Mouse (Mus musculus) inflammation-experienced regulatory T-cells, adult 6 months (primary cell): ENCODE data around the gene Cnp. TPM values are rescaled to one million over a fixed set of nuclear protein-coding genes. Genes with fewer than 3 reads are reported as not detected.
"Not testable (repeated sequence)": the region's sequence is repeated elsewhere in the genome, so short reads cannot be mapped to it uniquely, and the experiment has no call there.

Experiments used
- ATAC-seq: one replicate; pipeline ENCODE4 v1.8.0; 2017
- polyA plus RNA-seq, 3 experiments: library from polyadenylated mRNA; unstranded; fragments of 100-300 nt; shearing (Covaris generic); gene quantifications; one replicate each; pipeline ENCODE4 v1.2.1; 2017

The Cnp gene
- polyA plus RNA-seq, 3 experiments from 2014 or later = 159 to 192 (median 165) TPM

DNA sequence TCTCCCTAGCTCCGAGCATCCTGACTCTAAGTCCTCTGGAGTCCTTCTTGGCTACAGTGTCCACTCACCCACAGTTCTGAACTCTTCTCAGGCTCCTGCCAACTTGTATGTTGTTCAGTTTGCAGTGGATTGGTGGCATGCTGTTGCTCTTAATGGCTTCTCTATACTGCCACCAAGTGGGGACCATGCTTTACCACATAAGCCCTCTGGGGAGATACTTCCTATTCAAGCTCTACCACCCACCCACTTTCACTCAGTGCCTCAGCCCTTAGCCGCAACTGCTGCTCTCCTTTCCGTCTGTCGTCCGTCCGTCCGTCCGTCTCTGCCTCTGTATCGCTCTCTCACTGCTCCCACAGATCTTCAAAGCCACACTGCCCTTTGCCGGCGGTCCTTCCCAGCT lies 19.1 kb upstream of the Cnp start:
- ATAC-seq = peak; percentile 77

DNA sequence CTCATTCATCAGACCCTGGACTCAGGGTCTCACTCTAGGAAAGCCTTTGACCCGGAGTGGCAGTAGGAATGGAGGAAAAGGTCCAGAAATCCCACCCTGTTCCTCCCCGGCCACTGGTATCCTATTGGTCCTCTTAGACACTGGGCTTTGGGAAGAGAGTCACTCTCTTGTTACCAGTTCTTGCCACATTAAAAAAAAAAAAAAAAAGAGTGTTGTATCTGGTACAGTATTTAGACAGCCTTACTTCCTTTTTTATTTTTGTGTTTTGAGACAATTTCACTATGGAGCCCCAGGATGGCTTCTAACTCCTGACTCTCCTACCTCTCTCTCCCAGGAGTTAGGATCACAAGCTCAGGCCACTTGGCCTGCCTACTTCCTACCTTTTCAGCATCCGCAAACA lies 17.1 kb upstream of the Cnp start:
- ATAC-seq = no peak

DNA sequence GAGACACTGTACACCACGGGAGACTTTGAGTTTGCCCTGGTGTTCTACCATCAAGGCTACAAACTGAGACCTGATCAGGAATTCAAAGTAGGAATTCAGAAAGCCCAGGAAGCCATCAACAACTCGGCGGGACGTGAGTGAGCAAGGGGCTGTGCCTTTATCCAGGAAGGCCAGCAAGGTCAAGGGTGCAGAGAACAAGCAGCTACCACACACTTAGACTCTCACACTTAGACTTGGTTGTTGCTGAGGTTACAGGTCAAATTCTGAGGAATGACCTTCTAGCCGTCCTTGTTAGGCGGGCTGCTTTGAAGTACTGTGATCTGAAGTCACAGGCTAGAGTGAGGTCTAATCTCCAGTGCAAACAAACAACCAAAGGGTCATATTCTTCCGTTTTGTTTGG lies 15.2 kb upstream of the Cnp start:
- no peak for ATAC-seq

DNA sequence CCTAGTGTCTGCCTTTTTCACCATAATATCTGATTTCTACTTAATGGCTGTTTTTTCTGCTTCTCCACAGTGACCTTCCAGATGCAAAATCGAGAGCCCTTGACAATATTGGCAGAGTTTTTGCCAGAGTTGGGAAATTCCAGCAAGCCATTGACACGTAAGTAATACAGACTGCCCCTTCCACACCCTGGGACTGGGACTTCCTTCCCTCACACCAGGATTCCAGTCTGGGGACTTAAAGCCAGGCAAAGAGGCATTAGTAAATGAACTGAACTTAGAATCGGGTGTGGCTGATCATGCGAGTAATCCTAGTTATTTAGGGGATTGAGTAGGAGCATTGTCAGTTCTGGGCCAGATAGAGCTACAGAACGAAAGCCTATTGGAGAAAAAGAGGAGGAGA lies 13.0 kb upstream of the Cnp start:
- ATAC-seq = no peak

DNA sequence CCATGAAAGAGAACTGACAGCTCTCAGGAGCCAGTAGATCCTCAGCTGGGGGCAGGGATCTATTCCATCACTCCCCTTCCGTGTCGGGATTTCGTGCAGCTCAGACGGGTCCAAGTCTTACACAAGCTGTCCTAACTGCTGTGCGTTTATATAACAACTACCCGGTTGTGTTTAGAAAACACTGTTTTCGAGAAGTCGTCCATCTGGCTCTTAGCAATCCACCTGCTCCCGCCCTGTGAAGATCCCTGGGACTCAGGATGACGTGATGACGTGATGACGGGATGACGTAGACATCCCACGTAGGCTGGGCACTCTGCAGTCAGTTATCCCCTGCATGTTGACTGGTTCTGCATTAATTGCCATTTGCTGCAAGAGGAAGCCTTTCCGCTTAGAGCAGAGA lies 10.4 kb upstream of the Cnp start:
- ATAC-seq = no peak

DNA sequence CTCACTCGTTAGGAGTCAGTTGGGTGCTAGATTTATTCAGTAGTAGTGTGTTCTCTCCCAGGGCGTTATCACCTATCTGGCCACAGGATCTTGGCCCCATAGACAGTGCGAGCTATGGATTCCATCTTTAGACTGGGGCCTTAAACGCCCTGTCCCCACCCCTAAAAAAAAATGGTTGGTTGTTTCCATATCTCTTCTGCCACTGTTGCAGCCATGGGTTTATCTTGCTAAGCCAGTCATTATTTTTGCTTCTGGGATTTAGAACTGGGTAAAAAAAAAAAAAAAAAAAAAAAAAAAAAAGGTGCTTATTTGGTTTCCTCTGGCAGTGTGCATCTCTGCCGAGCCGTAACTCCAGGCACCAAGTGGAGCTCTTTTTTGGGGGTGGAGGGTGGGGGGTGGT lies 10.0 kb upstream of the Cnp start:
- ATAC-seq = no peak

DNA sequence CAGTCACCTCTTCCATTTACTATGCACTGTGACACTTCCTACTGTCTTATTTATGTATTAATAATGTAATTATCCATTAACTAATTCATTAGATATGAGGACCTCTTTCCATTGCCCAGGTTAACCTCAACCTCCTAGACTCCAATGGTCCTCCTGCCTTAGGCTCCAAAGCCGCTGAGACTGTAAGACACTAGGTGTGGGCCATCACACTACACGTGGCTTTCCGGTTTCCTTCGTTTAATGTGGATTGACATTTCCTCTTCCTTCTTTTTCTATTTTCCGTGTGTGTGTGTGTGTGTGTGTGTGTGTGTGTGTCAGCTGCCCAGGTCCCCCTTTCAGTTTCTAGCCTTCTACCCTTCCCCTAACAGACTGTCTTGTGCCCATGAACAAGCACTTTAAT lies 7.5 kb upstream of the Cnp start:
- ATAC-seq = no peak

DNA sequence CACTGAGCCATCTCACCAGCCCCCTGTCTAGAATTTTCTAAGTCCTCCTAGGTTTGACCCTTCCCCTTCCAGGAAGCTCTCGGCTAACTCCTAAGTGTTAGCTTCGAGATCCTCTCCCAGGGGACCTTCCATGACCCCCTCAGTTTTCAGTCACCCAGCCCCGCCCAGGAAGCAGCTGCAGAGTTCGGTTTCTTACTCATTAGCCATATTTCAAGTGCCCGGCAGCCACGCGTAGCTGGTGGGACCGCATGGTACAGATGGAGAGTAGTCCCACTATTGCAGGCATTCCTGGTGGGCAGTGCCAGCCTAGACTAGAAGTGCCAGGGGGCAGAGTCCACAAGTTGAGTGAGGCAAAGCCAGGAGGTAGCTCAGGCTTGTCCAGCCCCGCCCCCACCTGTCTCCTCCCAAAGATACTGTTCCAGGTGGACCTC lies 6.9 kb upstream of the Cnp start:
- ATAC-seq = no peak

DNA sequence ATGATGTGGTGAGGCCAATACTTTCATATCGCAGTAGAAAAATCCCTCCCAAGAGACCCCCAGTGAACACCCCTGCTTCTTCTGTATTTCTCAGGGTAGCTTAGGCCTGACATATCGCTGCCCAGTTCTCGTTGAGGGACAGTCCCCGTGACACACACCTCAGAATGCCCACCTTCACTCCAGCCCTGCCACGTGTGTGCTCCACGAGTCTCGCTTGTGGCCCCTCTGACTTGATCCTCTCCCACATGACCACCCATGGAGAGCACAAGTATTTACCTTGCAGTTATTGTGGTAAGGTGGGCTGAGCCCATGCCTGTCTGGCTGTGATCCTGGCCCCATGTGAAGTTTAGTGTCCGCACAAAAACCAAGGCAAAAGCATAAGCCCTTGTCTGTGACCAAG lies 6.0 kb upstream of the Cnp start:
- no peak for ATAC-seq

DNA sequence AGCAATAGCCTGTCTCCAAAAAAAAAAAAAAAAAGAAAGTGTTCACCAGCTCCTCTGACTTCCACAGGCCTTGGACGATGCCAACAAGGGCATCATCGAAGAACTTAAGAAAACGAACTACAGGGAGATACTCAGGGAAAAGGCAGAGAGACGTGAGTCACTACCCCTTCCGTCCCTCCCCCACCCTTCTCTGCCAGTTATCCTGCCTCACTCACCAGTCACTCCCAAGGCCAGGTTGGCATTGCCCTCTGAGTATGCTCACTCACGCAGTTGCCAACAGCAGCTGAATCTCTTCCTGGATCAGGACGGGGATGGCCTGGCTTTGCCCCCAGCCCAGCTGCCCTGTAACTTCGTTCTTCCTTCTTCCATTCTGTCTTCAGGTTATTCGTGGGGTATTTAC lies 4.9 kb upstream of the Cnp start:
- no peak for ATAC-seq

DNA sequence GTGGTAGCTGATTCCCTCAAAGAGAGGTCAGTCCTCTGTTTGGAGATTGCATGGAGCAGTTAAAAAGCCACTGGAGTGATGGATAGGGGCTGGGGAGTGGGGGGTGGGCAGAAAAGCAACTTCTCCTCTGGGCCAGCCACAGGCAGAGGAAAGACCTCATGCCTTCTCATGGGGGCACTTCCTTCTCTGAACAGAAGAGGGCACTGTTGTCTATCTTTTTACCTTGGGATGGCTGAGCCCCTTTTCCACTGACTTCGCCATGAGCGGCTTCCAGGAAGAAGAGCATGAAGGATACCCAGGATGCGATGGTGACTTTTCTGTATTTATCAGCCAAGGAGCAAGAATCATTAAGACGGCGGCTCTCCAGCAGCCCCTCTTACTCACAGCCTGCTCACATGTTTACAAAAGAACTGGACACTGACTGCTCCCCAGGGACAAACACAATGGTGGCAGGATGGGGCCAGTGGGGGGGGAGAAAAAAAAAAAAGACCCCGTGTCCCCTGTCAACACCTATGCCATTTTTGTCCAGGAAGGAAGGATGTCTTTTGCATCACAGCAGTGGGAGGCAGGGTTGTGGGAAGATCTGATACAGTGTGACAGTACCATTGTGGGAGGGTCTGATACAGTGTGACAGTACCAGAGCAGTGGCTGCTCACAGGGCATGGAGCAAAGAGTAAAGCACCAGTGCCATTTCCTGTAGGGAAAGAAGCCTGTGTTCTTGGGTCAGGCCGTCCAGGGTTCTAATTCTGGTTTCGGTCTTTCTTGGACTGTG lies 4.1 kb upstream of the Cnp start:
- ATAC-seq = no peak

DNA sequence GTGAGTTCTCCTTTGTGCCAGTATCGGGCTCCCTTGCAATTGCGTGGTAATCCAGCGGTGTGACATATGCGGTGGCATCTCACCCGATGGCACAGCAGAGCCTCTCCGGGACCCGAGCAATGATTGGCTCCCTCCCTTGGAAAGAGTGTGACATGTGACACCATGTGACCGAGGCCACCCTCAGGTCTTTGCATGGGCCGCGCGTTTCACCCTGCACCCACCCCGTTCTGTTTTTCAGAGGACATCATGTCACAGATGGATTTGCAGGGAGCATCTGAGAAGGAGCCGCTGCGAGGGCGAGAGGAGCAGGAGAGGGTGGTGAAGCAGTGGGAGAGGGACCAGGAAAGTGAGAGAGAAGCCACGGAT lies 3.5 kb upstream of the Cnp start:
- ATAC-seq = no peak

DNA sequence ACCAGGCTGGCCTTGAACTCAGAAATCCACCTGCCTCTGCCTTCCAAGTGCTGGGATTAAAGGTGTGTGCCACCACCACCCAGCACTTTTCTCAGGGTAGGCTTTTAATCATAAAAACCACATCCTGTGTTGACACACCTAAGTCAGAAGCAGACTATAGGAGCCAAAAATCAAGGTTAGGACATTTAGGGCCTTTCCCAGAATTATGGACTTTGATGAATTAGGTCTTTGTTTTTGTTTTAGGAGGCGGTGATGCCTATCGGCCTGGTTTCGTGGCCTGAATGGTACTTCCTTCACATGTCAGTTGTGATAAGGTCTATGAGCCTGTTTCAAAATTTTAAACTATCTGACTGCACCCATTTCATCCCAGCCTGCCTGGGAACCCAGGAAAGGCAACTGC lies 516 bp upstream of the Cnp start:
- peak; percentile 85 for ATAC-seq

DNA sequence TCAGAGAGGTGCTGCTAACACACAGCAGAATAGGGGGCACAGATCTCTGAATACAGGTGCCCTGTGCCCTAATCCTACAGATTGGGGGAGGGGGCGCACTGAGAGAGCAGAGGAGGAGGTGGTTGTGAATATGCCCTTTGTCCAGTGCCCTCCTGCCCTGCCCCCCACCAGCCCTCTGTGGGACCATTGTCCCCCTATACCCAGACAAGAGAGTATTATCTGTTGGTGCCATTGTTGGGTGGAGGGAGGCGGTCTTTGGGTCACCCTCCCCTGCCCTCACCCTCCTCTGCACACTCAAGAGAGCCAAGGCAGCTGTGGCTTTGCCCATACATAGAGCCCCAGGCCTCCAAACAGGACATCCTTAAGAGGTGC lies 766 bp downstream of the Cnp start:
- ATAC-seq = no peak

DNA sequence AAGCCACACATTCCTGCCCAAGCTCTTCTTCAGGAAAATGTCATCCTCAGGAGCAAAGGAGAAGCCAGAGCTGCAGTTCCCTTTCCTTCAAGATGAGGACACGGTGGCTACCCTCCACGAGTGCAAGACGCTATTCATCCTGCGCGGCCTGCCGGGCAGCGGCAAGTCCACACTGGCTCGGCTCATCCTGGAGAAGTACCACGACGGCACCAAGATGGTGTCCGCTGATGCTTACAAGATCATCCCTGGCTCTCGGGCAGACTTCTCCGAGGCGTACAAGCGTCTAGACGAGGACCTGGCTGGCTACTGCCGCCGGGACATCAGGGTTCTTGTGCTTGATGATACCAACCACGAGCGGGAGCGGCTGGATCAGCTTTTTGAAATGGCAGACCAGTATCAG lies 1.6 kb downstream of the Cnp start:
- ATAC-seq = no peak

DNA sequence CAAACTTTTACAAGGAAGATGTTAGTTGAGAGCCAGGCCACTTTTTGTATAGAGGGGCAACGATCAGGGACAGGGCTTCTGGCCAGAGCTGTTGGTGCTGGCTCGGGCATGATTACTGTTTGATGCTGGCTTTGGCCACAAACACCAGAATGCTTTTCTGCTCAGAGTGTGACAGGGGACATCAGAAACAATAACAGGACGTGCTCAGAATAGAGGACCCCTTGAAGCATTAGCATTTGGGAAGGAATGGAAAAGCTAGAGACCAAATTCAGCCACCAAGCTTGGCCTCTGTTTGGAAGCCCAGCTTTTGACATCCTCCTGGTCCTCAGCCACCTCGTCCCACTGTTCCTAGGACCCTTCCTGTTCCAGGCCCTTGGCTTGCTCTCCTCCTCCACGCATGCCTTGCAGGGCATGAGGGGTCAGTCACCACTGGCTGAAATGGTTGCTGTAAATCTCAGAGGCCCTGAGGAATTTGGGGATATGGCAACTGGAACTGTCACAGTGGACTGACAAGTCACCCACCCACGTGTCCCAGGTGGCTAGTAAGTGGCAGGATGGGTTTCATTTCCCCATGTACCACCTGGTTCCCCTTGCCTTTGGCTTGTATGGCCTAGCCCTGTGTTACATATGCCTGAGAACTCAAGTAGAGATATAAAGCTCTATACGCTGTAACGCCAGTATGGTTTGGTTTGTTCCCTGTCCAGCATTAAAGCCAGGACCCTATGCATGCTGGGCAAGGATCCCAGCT lies 3.3 kb downstream of the Cnp start:
- ATAC-seq = no peak

DNA sequence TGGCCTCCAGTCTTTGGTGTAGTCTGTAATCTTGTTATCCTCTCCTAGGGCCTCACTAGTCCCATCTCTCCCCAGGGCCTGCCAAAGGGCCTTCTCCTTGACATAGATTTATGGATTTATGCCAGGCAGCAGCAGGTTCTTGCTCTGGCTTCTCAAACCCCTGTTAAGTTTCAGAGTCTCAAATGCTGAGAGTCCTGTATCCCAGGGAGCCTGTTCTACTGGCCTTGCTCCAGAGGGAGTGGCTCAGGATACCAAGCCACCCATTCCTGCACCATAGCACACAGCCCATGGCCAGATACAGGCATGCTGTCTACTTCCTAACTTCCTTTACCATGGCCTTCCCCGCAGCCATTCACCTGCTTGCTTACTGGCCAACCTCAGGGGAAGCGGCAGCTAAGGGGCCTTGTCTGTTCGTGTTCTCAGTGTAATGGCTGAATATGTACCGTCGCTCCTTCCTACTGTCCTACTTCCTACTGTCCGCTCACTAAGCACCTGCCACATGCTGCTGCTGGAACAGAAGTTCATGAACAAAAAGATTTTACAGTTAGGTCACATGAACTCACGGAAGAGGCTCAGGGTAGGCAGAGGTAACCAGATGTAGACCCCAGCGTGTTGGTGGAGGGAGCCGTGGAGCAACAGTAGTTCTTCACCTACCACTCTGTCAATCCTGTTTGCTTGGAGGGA lies 4.6 kb downstream of the Cnp start:
- ATAC-seq = no peak

DNA sequence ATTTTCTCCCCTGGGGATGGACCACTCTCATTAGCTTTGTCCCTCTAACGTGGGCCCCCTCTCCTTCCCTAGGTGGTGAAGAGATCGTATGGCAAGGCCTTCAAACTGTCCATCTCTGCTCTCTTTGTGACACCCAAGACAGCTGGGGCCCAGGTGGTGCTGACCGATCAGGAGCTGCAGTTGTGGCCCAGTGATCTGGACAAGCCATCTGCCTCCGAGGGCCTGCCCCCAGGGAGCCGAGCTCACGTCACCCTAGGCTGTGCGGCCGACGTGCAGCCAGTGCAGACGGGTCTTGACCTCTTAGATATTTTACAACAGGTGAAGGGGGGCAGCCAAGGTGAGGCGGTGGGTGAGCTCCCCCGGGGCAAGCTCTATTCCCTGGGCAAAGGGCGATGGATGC lies 5.6 kb downstream of the Cnp start:
- no peak for ATAC-seq

DNA sequence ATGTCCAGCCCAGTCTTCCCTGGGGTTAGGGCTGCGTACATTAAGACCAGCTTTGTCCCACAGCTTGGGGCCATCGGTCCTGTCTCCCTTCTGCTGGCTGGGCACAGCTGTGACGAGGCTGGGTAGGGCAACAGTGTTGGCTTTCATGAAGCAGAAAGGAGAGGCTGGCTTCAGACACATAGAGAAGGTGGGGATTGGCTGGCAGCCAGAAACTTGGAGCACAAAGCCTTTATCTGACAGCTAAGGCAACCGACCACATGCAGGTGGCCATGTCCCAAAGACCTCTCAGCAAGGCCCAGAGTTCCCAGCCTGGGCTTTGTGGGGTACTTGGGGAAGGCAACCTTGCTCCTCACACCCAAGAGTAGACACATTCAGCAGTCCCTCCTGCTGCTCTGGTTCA lies 7.1 kb downstream of the Cnp start:
- ATAC-seq = no peak

DNA sequence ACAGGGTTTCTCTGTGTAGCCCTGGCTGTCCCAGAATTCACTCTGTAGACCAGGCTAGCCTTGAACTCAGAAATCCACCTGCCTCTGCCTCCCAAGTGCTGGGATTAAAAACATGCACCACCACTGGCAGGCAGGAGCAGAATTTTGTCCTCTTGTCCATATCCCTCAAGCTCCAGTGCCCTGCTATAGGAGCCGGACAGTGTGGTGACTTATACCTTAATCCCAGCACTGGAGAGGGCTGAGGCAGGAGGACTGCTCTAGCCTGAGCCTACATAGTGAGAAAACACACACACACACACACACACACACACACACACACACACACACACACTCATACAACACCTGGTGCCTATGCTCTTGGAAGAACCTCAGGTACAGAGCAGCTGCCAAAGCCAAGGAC lies 7.7 kb downstream of the Cnp start:
- ATAC-seq = not testable (repeated sequence)

DNA sequence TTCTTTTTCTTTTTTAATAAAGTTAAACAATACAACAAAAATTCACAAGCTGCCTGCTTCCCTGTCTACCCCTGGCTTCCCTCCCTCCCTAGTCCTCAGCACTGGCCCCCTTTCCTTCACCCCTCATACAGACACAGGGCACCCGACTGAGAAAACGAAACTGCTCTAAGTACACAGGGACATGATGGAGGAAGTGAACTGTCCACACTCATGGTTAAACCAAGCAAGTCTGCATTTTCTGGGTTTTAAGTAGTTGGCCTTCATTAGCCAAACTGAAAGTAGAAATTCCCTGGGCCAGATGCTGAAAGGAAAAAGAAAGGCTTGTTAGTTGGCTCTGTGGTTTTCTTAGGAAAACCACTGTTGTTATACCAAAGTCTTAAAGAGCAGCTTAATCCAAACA lies 8.1 kb downstream of the Cnp start:
- ATAC-seq = peak; percentile 25

DNA sequence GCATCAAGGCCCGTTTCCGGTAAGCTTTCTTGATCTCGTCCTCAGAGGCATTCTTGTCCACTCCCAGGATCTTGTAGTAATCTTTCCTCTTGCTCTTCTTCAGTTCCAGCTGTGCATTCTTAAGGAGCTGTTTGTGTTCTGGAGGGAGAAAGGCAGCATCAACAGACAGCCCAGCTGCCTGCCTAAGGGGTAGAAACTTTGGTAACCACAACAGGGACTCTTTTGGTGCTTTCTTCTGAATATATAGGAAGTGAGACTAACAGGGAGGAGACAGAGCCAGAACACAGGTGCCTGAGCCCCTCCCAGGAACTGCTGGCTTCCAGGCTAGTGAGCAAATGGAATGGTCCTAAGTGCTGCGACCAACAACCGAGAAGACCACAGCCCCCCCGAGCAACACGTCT lies 9.9 kb downstream of the Cnp start:
- ATAC-seq = peak; percentile 55

DNA sequence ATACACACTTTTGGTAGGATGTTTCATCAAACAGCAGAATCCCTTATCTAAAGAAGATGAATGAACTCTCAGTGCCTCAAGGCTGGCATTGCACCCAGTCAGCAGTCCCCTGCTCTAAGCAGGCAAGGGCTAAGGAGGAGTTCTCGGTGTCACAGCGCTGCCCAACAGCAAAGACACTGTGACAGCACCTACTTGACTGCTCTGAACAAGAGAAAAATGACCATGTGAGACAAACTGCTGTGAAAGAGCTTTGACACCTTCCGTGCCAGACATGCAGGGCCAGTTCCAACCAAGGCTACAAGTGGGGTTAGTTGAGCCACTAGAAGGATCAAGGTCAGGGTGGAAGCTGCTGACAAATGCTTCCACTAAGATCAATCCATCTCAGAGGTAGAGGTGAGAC lies 10.4 kb downstream of the Cnp start:
- no peak for ATAC-seq

DNA sequence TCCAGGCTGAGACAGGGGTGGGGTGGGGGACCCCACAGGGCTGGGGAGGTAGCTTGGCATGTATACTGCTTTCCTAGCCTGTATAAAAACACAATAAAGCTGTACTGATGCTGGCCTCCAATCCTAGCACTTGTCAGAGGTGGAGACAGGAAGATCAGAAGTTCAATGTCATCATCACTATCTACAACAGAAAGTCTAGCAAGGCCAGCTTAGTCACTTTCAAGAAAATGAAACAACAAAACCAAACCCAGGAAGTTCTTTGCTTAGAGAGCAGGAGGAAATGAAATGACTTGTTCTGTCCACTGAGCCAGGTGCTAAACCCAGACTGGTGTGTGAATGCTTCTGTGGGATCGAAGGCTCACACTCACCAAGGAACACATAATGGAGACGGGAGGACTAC lies 13.8 kb downstream of the Cnp start:
- ATAC-seq = peak; percentile 89
